In genomic region chr15:62206502-62206902, GRCm38 (mm10) we compare ENCODE assay signal across 10 mouse cellular contexts.
DNase-seq lines count a peak whose midpoint lies in the region; ATAC-seq and TF ChIP-seq lines count a peak whose summit lies in the region.
"Had no signal": no experiment of that assay in that cellular context is flagged by ENCODE, and none has a peak within 500 bp of the region (broad histone marks: within the 10 kb centered on the region; RNA-seq: fewer than 3 reads in every experiment).

No protein-coding gene starts in this region.

- ATAC-seq in forebrain, embryonic 13.5 days = peak; percentile 57; the same call in 1 of the 2 replicates
- no peak for ATAC-seq in forebrain, embryonic 12.5 days (ENCODE audit: low FRiP score)
- ATAC-seq in lung, postnatal 0 days = no peak
- no peak for ATAC-seq in liver, embryonic 12.5 days

- H3K9me3 ChIP-seq in forebrain, embryonic 13.5 days (replicated peaks) = no peaks in the 10 kb centered on the region
- no peaks in the 10 kb centered on the region for H3K9me3 ChIP-seq in forebrain, embryonic 12.5 days
- H3K9me3 ChIP-seq in lung, postnatal 0 days (ENCODE audit: low read length) = no peaks in the 10 kb centered on the region
- 0 out of 2 replicates have a peak, but pooled peaks cover 4% of the 10 kb centered on the region for H3K9me3 ChIP-seq in liver, embryonic 12.5 days (replicated peaks)
- H3K9me3 ChIP-seq: liver, embryonic 15.5 days had no signal

- peak; percentile 68 to 71 for DNase-seq in lung, adult 18-20 months
- no peak for DNase-seq in lung, postnatal 0 days (ENCODE audit: low spot score)
- DNase-seq in cerebellum, adult 8-10 months = peak; percentile 31
- DNase-seq in lung, postnatal 36 days = peak; percentile 68
- DNase-seq in thymus, postnatal 25 days = no peak

- no peak for TF ChIP-seq CTCF in lung, postnatal 0 days (IDR thresholded peaks at IDR 0.05)

- no peaks in the 10 kb centered on the region for H3K27me3 ChIP-seq in forebrain, embryonic 13.5 days
- no peaks in the 10 kb centered on the region for H3K27me3 ChIP-seq in forebrain, embryonic 12.5 days
- no peaks in the 10 kb centered on the region for H3K27me3 ChIP-seq in lung, postnatal 0 days (replicated peaks; ENCODE audit: insufficient read depth, low read length)
- no peaks in the 10 kb centered on the region for H3K27me3 ChIP-seq in liver, embryonic 12.5 days (replicated peaks)
- H3K27me3 ChIP-seq: liver, embryonic 15.5 days; neural tube, embryonic 13.5 days had no signal

- no peaks in the 10 kb centered on the region for H3K36me3 ChIP-seq in forebrain, embryonic 13.5 days (ENCODE audit: poor library complexity, severe bottlenecking)
- no peaks in the 10 kb centered on the region for H3K36me3 ChIP-seq in forebrain, embryonic 12.5 days (replicated peaks)
- no peaks in the 10 kb centered on the region for H3K36me3 ChIP-seq in lung, postnatal 0 days (ENCODE audit: insufficient read depth, low read length)
- peaks cover 27% of the 10 kb centered on the region for H3K36me3 ChIP-seq in liver, embryonic 12.5 days
- H3K36me3 ChIP-seq: liver, embryonic 15.5 days; neural tube, embryonic 13.5 days had no signal

- no peak for TF ChIP-seq EP300 in lung, postnatal 0 days (IDR thresholded peaks at IDR 0.05)

- peaks cover 4% of the 10 kb centered on the region; the same call in 1 of the 2 replicates for H3K4me1 ChIP-seq in forebrain, embryonic 13.5 days
- H3K4me1 ChIP-seq in forebrain, embryonic 12.5 days = no peaks in the 10 kb centered on the region
- peaks cover 5% of the 10 kb centered on the region; the same call in 1 of the 2 replicates for H3K4me1 ChIP-seq in lung, postnatal 0 days (ENCODE audit: insufficient read depth, low read depth, low read length)
- H3K4me1 ChIP-seq in liver, embryonic 12.5 days = peaks cover 34% of the 10 kb centered on the region
- H3K4me1 ChIP-seq: neural tube, embryonic 13.5 days had no signal

- H3K27ac ChIP-seq in forebrain, embryonic 13.5 days = no peak overlapping the region
- no peak overlapping the region for H3K27ac ChIP-seq in forebrain, embryonic 12.5 days
- H3K27ac ChIP-seq in lung, postnatal 0 days (ENCODE audit: low read length) = no peak overlapping the region
- H3K27ac ChIP-seq in liver, embryonic 12.5 days = no peak overlapping the region
- H3K27ac ChIP-seq: liver, embryonic 15.5 days; neural tube, embryonic 13.5 days had no signal

- H3K4me2 ChIP-seq in forebrain, embryonic 13.5 days = no peak overlapping the region
- no peak overlapping the region for H3K4me2 ChIP-seq in forebrain, embryonic 12.5 days
- no peak overlapping the region for H3K4me2 ChIP-seq in lung, postnatal 0 days (replicated peaks; ENCODE audit: low read depth, low read length)
- H3K4me2 ChIP-seq in liver, embryonic 12.5 days = no peak overlapping the region
- H3K4me2 ChIP-seq: liver, embryonic 15.5 days; neural tube, embryonic 13.5 days had no signal

- H3K9ac ChIP-seq in forebrain, embryonic 13.5 days = no peak overlapping the region
- no peak overlapping the region for H3K9ac ChIP-seq in forebrain, embryonic 12.5 days
- H3K9ac ChIP-seq in lung, postnatal 0 days (replicated peaks; ENCODE audit: low read depth) = no peak overlapping the region
- no peak overlapping the region; the same call in 1 of the 2 replicates for H3K9ac ChIP-seq in liver, embryonic 12.5 days
- H3K9ac ChIP-seq: liver, embryonic 15.5 days; neural tube, embryonic 13.5 days had no signal

- H3K4me3 ChIP-seq in forebrain, embryonic 13.5 days = no peak overlapping the region
- H3K4me3 ChIP-seq in forebrain, embryonic 12.5 days (replicated peaks) = no peak overlapping the region
- no peak overlapping the region for H3K4me3 ChIP-seq in lung, postnatal 0 days (ENCODE audit: low read depth, low read length)
- H3K4me3 ChIP-seq in liver, embryonic 12.5 days = no peak overlapping the region
- H3K4me3 ChIP-seq: liver, embryonic 15.5 days; neural tube, embryonic 13.5 days had no signal

- WGBS in forebrain, embryonic 13.5 days = 62% methylated on average over 4 of the region's 4 CpGs
- 90% methylated on average over 4 of the region's 4 CpGs for WGBS in forebrain, embryonic 12.5 days
- WGBS in lung, postnatal 0 days = 47% methylated on average over 4 of the region's 4 CpGs
- WGBS in liver, embryonic 12.5 days (ENCODE audit: insufficient replicate concordance) = 78% methylated on average over 4 of the region's 4 CpGs

Comparison
In these comparisons a context has a peak if more than half of its experiments do, and no peak if none do; other contexts are left out.
1. DNase-seq: peak in lung, adult 18-20 months (2 of 2), cerebellum, adult 8-10 months (single experiment) and lung, postnatal 36 days (single experiment); none in lung, postnatal 0 days (single experiment) and thymus, postnatal 25 days (single experiment).